Mouse (Mus musculus): ENCODE measurements around the gene Caly.

- TF ChIP-seq CTCF (IDR thresholded peaks at IDR 0.05; ENCODE audit: borderline replicate concordance, control insufficient read depth, extremely low read depth, insufficient read depth, low read length, poor library complexity) = no peak
- TF ChIP-seq POLR2A (IDR thresholded peaks at IDR 0.05; ENCODE audit: control insufficient read depth, extremely low read depth, insufficient read depth, low read length, poor library complexity) = no peak
Observed at GRCm38 (mm10) chr7:140096055-140096454, 13.7 kb upstream of the Caly start.

Data from thymus, adult 2 months (tissue).